Mouse (Mus musculus): ENCODE results near the gene Pan2. TPM values are rescaled to one million over a fixed set of nuclear protein-coding genes. Genes with fewer than 3 reads are reported as not detected.
"Not testable (repeated sequence)": the region's sequence is repeated elsewhere in the genome, so short reads cannot be mapped to it uniquely, and the experiment has no call there.

The Pan2 gene
- 26.1 and 28.1 TPM in 2 replicates for polyA plus RNA-seq (2015; fragmentation: Nextera tagmentation; extraction: Ambion mirVana)

- no peaks in the 10 kb centered on the region for H3K9me3 ChIP-seq (replicated peaks; ENCODE audit: control insufficient read depth, low read length)
These were observed at the start of gene Pan2 for GRCm38 (mm10) chr10:128303126-128304021. TSS of gene Pan2 (plus strand) at chr10:128303335.

GRCm38 (mm10) chr10:128253677-128254255, 49.4 kb upstream of the Pan2 start, which contains the start of gene Apon:
TSS of gene Apon (plus strand) at chr10:128254096.
- 83% methylated on average over 4 of the region's 4 CpGs for WGBS

More at GRCm38 (mm10) chr10:128303126-128304021, at the start of gene Pan2:
- Histone ChIP-seq H3K4me2 (ENCODE audit: low read depth, low read length) (peak within 1 kb of the TSS; percentile 81), H3K27me3 (ENCODE audit: control insufficient read depth, insufficient read depth, low read length) (no peaks in the 10 kb centered on the region), H3K4me3 (ENCODE audit: low read length) (peak within 1 kb of the TSS; percentile 58), H3K36me3 (ENCODE audit: control insufficient read depth, insufficient read depth) (peaks cover 6% of the 10 kb centered on the region; the same call in 1 of the 2 replicates), H3K27ac (ENCODE audit: low read length) (peak within 1 kb of the TSS; percentile 91), H3K4me1 (ENCODE audit: control insufficient read depth, insufficient read depth, low read length) (peaks cover 15% of the 10 kb centered on the region), H3K9ac (ENCODE audit: low read length) (peak within 1 kb of the TSS; percentile 80)
- WGBS = 1% methylated on average over 37 of the region's 37 CpGs
- peak; percentile 99 for ATAC-seq (replicated peaks; ENCODE audit: extremely low read depth, insufficient read depth, low FRiP score)

GRCm38 (mm10) chr10:128255925-128256324, 47.2 kb upstream of the Pan2 start:
- Histone ChIP-seq H3K4me1 (ENCODE audit: control insufficient read depth, insufficient read depth, low read length) (no peaks in the 10 kb centered on the region), H3K4me3 (ENCODE audit: low read length) (no peak overlapping the region), H3K36me3 (ENCODE audit: control insufficient read depth, insufficient read depth) (peaks cover 17% of the 10 kb centered on the region; the same call in 1 of the 2 replicates), H3K9me3 (replicated peaks; ENCODE audit: control insufficient read depth, low read length) (no peaks in the 10 kb centered on the region), H3K27ac (ENCODE audit: low read length) (no peak overlapping the region), H3K27me3 (ENCODE audit: control insufficient read depth, insufficient read depth, low read length) (no peaks in the 10 kb centered on the region), H3K9ac (ENCODE audit: low read length) (no peak overlapping the region), H3K4me2 (ENCODE audit: low read depth, low read length) (no peak overlapping the region)
- 78% methylated on average over 8 of the region's 8 CpGs for WGBS
- no peak for ATAC-seq (replicated peaks; ENCODE audit: extremely low read depth, insufficient read depth, low FRiP score)

More at GRCm38 (mm10) chr10:128253677-128254255, 49.4 kb upstream of the Pan2 start, which contains the start of gene Apon:
- Histone ChIP-seq H3K4me2 (ENCODE audit: low read depth, low read length) (no peak within 1 kb of the TSS), H3K27ac (ENCODE audit: low read length) (no peak within 1 kb of the TSS), H3K4me1 (ENCODE audit: control insufficient read depth, insufficient read depth, low read length) (no peaks in the 10 kb centered on the region), H3K27me3 (ENCODE audit: control insufficient read depth, insufficient read depth, low read length) (no peaks in the 10 kb centered on the region), H3K4me3 (ENCODE audit: low read length) (no peak within 1 kb of the TSS), H3K36me3 (ENCODE audit: control insufficient read depth, insufficient read depth) (peaks cover 32% of the 10 kb centered on the region), H3K9ac (ENCODE audit: low read length) (no peak within 1 kb of the TSS), H3K9me3 (replicated peaks; ENCODE audit: control insufficient read depth, low read length) (no peaks in the 10 kb centered on the region)
- ATAC-seq (replicated peaks; ENCODE audit: extremely low read depth, insufficient read depth, low FRiP score) = no peak

- Histone ChIP-seq H3K27me3 (ENCODE audit: control insufficient read depth, insufficient read depth, low read length) (no peaks in the 10 kb centered on the region), H3K4me1 (ENCODE audit: control insufficient read depth, insufficient read depth, low read length) (no peaks in the 10 kb centered on the region), H3K27ac (ENCODE audit: low read length) (no peak overlapping the region), H3K9ac (ENCODE audit: low read length) (no peak overlapping the region), H3K4me2 (ENCODE audit: low read depth, low read length) (no peak overlapping the region), H3K4me3 (ENCODE audit: low read length) (no peak overlapping the region), H3K36me3 (ENCODE audit: control insufficient read depth, insufficient read depth) (peaks cover 15% of the 10 kb centered on the region; the same call in 1 of the 2 replicates), H3K9me3 (replicated peaks; ENCODE audit: control insufficient read depth, low read length) (no peaks in the 10 kb centered on the region)
- no peak for ATAC-seq (replicated peaks; ENCODE audit: extremely low read depth, insufficient read depth, low FRiP score)
- WGBS = 78% methylated on average over 8 of the region's 8 CpGs
These were observed 46.8 kb upstream of the Pan2 start for GRCm38 (mm10) chr10:128256328-128256727.

GRCm38 (mm10) chr10:128258953-128259352, 44.2 kb upstream of the Pan2 start:
- H3K27ac ChIP-seq (ENCODE audit: low read length) = no peak overlapping the region
- no peaks in the 10 kb centered on the region for H3K9me3 ChIP-seq (replicated peaks; ENCODE audit: control insufficient read depth, low read length)
- ATAC-seq (replicated peaks; ENCODE audit: extremely low read depth, insufficient read depth, low FRiP score) = no peak
- H3K36me3 ChIP-seq (ENCODE audit: control insufficient read depth, insufficient read depth) = no peaks in the 10 kb centered on the region
- WGBS = 66% methylated on average over 4 of the region's 4 CpGs
- H3K4me1 ChIP-seq (ENCODE audit: control insufficient read depth, insufficient read depth, low read length) = no peaks in the 10 kb centered on the region
- H3K4me2 ChIP-seq (ENCODE audit: low read depth, low read length) = no peak overlapping the region
- no peak overlapping the region for H3K9ac ChIP-seq (ENCODE audit: low read length)
- no peaks in the 10 kb centered on the region for H3K27me3 ChIP-seq (ENCODE audit: control insufficient read depth, insufficient read depth, low read length)
- no peak overlapping the region for H3K4me3 ChIP-seq (ENCODE audit: low read length)

- H3K4me3 ChIP-seq (ENCODE audit: low read length) = no peak overlapping the region
- WGBS = 78% methylated on average over 5 of the region's 5 CpGs
- ATAC-seq (replicated peaks; ENCODE audit: extremely low read depth, insufficient read depth, low FRiP score) = no peak
These were observed 43.2 kb upstream of the Pan2 start for GRCm38 (mm10) chr10:128259946-128260345.

GRCm38 (mm10) chr10:128260376-128260775, 42.8 kb upstream of the Pan2 start:
- ATAC-seq (replicated peaks; ENCODE audit: extremely low read depth, insufficient read depth, low FRiP score); H3K4me2 ChIP-seq (ENCODE audit: low read depth, low read length); H3K36me3 ChIP-seq (ENCODE audit: control insufficient read depth, insufficient read depth); H3K4me1 ChIP-seq (ENCODE audit: control insufficient read depth, insufficient read depth, low read length); H3K4me3 ChIP-seq (ENCODE audit: low read length); H3K27me3 ChIP-seq (ENCODE audit: control insufficient read depth, insufficient read depth, low read length); H3K27ac ChIP-seq (ENCODE audit: low read length); H3K9ac ChIP-seq (ENCODE audit: low read length); H3K9me3 ChIP-seq (replicated peaks; ENCODE audit: control insufficient read depth, low read length): not testable (repeated sequence)
- 85% methylated on average over 7 of the region's 7 CpGs for WGBS

More at GRCm38 (mm10) chr10:128259946-128260345, 43.2 kb upstream of the Pan2 start:
- no peak overlapping the region for H3K9ac ChIP-seq (ENCODE audit: low read length)
- no peak overlapping the region for H3K27ac ChIP-seq (ENCODE audit: low read length)
- no peaks in the 10 kb centered on the region for H3K27me3 ChIP-seq (ENCODE audit: control insufficient read depth, insufficient read depth, low read length)
- H3K9me3 ChIP-seq (replicated peaks; ENCODE audit: control insufficient read depth, low read length) = no peaks in the 10 kb centered on the region
- H3K36me3 ChIP-seq (ENCODE audit: control insufficient read depth, insufficient read depth) = no peaks in the 10 kb centered on the region
- H3K4me1 ChIP-seq (ENCODE audit: control insufficient read depth, insufficient read depth, low read length) = no peaks in the 10 kb centered on the region
- H3K4me2 ChIP-seq (ENCODE audit: low read depth, low read length) = no peak overlapping the region

- peak overlapping the region; percentile 36; the same call in 1 of the 2 replicates for H3K4me2 ChIP-seq (ENCODE audit: low read depth, low read length)
- peak overlapping the region; percentile 20; the same call in 1 of the 2 replicates for H3K4me3 ChIP-seq (ENCODE audit: low read length)
- no peaks in the 10 kb centered on the region for H3K9me3 ChIP-seq (replicated peaks; ENCODE audit: control insufficient read depth, low read length)
- no peak overlapping the region for H3K27ac ChIP-seq (ENCODE audit: low read length)
- WGBS = 56% methylated on average over 22 of the region's 22 CpGs
- H3K4me1 ChIP-seq (ENCODE audit: control insufficient read depth, insufficient read depth, low read length) = no peaks in the 10 kb centered on the region
- H3K9ac ChIP-seq (ENCODE audit: low read length) = no peak overlapping the region
- no peaks in the 10 kb centered on the region for H3K27me3 ChIP-seq (ENCODE audit: control insufficient read depth, insufficient read depth, low read length)
- H3K36me3 ChIP-seq (ENCODE audit: control insufficient read depth, insufficient read depth) = no peaks in the 10 kb centered on the region
- no peak; the same call in 1 of the 2 replicates for ATAC-seq (replicated peaks; ENCODE audit: extremely low read depth, insufficient read depth, low FRiP score)
These were observed 40.8 kb upstream of the Pan2 start for GRCm38 (mm10) chr10:128262300-128262699.

Measured in heart, embryonic 16.5 days (tissue).